Mouse (Mus musculus) lung, postnatal 25 days (tissue): ENCODE measurements around the gene Gas2l1.
"Not testable (repeated sequence)": the region's sequence is repeated elsewhere in the genome, so short reads cannot be mapped to it uniquely, and the experiment has no call there.

Experiments
- DNase-seq: peaks from one replicate; pipeline ENCODE4 v3.0.0; 2022; ENCODE audit warnings: low spot score

Gene Gas2l1

DNA sequence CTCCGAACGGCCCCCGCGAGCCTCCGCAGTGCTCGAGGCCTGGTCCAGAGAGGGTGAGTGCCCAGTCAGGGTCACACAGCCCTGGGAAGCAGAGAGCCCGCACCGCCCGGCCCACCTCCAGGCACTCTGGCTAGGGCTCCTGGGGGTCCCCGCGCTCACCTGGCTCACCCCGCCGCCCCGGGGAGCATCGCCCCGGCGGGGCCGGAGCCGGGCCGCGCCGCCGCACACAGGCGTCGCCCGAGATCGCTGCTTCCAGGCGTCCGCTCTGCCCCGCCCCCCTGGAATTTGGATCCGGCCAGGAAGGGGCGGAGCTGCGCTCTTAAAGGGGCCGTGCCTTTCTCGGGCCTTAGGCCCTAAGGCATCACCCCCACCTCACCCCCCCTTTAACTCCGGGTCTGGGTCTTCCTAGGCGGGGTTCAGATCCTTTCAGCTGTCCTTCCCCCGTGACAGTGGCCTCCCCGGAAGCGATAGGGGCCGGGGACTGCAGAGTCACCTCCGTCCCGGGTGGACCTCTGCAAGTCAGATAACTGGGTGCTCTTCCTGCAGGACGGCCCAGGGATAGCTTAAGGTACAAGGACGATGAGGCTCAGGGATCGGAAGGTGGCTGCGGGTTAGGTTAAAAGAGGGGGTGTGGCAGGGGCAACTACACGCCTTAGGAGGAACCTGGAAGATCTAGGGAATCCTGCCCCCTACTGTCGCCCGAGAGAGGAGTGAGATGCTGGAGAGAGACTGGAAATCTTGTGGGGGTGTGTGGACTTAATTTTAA lies at the start of gene Gas2l1:
Gas2l1 (minus strand) TSS at position 272 of the 766 bp plus-strand sequence.
- peak; percentile 90 for DNase-seq

DNA sequence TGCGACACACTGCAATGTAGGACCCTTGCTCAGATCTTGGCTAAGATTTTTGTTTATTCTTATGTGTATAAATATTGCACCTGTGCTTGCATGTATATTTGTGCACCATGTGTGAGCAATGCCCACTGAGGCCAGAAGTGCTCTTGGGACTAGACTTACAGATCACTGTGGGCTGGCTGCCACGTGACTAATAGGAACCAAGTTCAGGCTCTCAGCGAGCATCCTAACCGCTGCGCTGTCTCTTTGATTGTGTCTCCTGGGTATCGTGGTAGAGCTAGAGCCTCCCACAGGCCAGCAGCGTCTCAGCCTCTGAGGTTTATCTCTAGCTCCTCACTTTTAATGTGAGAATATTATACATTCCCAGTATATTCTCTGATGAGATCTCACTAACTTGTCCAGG lies 48.5 kb upstream of the Gas2l1 start:
- DNase-seq, result no peak

DNA sequence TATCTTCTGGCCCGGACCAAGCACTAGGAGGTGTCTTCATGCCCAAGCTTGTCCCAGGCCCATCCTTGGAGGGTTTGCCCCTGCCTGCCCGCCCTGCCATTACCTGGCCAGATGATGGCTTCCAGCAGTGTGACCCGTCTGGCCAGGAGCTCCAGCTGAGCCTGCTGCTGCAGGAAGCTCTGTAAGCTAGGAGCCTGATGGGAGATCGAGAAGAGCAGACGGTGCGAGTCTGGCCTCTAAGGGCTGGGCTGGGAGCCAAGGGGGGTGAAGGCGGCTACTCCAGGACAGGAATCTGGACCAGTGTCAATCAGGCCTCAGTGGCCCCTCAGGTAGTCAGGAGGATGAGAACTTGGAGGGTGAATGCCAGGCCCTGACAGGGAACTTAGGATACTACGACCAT lies 44.3 kb upstream of the Gas2l1 start:
- DNase-seq, result no peak

DNA sequence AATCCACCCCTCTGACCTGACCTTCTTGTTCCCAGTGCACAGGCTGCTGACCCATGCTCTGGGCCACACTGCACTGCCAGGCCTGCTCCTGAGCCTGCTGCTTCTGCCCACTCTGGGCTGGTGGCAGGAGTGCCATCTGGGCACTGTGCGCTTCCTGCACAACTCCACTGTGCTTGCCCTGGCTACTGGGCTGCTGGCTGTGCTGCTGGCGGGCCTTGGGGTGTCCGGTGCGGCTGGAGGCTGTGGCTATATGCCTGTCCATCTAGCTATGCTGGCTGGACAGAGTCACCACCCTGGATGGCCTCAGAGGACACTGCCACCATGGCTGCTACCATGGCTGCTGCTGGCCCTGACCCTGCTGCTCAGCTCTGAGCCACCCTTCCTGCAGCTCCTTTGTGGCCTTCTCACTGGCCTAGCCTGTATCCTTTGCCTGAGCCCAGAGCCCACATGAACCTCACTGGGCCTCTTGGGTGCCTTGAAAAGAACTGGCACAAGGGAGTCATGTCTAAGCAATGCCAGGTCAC lies 38.9 kb upstream of the Gas2l1 start:
- DNase-seq, result no peak

DNA sequence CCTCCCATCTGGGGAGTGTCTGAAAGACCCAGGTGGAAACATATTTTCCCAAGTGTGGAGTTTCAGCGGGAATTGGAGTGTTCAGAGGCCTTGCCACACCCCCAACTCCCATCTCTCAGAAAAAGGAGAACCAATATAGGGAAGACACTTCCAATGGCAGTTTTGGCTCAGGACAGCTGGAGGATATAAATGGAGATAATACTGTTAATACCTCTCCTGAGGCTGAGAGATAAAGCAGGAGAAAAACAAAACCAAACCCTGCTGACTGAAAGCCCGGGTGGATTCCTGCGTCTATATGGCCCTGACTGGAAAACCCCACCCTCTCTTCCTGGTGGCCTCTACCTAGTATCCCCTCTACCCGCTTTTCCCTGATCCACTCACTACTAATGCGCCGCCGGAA lies 37.3 kb upstream of the Gas2l1 start:
- DNase-seq, result no peak

DNA sequence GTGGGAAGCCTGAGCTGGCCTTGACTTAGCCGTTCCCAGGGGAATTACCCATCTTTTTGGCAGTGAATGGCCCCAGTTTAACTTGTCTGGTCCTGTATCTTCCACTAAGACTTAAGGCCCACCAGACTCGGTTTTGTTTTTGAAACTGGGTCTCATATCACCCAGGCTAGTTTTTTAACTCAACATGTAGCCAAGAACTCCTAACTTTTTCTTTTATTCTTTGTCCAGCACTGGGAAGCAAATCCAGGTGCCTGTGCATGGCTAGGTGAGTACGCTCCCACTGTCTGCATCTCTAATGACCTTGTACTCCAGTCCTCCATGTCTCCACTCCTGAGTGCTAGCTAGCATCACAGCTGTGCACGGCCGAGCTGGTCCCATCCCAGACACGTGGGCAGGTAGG lies 36.5 kb upstream of the Gas2l1 start:
- no peak for DNase-seq

DNA sequence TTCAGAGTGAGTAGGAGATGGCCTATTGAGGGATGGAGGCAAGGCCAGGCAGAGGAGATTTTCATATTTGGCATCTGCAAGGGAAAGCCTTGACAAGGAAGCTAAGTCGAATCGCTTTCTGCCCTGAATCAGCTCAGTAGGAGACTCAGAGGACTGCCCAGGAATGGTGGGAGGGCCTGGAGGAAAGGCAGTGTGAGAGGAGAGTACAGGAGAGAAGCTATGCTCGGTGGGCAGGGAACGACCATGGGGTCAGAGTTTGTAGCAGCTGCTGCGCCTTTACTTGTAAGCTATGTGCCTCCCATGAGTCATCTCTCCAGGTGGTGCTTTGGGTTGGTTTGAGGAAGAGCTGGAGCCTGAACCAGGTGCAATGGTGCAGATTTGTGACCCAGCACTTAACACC lies 35.7 kb upstream of the Gas2l1 start:
- DNase-seq, result no peak

DNA sequence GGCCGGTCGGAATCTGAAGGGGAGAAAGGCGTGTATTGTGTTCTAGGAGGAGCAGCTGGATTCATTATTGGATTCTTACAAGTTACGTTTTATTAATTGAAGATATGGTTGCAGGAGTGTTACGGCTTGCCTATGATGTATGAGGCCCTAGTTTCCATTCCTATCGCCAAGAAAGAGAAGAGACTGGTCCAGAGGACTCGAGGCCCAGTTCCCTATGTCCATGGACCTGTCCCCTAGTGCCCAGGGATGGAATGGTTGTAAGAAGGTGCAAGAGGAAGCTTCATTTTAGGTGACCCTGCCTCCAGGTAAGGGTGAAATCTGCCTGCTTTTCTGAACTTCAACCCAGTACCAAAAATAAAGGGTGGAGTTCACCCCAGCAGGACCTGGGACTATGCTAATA lies 35.2 kb upstream of the Gas2l1 start:
- no peak for DNase-seq

DNA sequence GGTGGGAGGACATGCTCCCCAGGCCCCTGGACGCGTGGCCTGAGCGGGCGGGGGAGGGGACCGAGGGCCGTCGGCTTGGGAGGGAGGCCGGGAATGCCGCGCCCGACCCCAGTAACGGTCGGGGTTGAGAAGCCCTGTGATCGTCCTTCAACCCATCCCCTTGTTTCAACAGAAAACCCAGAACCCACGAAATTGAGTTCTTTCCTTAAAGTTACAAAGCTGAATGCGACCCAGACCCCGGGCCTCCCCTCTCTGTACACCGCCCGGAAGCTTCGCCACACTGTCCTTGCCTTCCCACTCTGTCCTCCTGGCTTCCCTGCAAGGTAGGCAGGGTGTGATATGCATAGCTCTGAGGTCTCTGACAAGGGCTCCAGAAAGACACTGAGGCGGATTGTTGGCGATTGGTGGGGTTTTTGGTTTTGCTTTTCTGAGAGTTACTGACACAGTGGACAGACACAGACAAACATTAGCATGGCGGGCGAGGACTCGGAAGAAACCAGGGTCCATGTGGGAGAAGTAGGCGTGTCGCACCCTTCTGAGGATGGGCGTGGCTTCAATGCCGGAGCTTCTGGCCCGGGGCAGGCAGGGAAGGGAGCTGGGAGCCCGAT lies 34.6 kb upstream of the Gas2l1 start:
- peak; percentile 88 for DNase-seq

DNA sequence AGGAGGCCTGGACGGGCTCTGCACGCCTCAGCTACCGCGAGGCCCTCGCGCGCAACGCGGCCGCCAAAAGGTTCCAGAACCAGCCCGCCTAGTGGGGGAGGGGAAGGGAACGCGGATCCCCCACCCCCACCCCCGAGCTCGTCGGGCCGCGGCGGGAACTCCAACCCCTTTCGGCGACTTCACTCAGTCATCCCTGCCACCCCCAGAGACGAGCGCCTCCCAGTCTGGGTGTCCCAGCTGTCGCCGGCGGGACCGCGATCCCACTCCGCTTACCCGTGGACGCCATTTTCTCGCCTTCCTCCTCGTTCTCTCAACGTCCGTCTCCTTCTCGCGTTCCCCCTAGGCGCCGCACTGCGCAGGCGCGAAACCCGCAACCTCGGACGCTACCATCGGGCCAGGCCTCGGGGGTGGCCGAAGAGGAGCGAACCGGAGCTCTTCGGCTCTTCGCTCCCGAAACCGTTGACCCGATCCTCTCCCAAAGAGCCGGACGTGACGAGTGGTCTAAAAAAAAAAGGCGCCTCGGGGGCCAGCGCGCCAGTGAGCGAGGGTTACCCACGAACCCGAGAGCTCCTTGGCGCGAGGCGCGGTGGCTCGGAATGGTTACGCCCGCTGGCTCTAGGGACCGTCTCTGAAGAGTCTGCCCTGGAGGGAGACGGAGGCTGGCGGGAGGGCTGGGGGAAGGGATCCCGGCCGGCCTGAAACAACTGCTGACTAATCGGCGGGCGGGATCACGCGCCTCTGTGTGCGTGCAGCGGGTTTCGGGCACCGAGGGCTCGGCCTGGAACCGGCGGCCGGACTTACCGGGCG lies 33.8 kb upstream of the Gas2l1 start, which contains the start of the genes Rhbdd3 and Ewsr1:
Rhbdd3 (plus strand) TSS at position 191 of the 807 bp plus-strand sequence.
Ewsr1 (minus strand) TSS at position 531 of the 807 bp plus-strand sequence.
- DNase-seq, result peak; percentile 96

DNA sequence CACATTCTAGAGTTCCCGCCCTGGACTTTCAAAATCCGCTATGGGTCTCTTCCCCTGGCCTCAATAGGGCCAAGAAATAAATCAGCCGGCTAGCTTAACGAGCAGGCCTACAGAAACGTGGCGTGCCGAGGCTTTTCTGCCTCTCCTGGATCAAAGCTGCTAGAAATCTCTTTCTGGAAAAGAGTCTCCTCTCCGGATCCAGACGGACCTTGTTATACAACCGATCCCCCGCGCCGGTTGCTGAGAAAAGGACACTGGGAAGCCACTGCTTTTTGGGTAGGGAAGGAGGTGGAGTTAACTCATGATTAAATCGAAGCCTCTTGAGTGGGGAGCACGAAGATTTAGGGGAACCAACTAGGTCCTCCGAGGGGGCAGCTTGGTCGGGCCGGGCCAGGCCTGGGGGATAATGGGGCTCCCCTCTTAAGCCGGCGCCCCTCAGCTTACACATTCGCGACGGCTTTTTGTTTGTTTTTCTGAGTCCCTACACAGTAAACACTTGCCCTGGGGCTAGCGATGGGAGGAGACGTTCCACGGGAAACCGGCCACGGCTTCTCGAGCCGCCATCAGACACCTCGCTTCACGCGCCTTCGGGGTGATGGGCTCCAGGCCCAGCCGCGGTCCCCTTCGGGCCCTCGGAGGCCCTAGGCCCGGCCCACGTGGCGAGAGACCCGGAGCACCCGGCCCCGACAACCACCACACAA lies 33.1 kb upstream of the Gas2l1 start:
- peak; percentile 42 for DNase-seq

DNA sequence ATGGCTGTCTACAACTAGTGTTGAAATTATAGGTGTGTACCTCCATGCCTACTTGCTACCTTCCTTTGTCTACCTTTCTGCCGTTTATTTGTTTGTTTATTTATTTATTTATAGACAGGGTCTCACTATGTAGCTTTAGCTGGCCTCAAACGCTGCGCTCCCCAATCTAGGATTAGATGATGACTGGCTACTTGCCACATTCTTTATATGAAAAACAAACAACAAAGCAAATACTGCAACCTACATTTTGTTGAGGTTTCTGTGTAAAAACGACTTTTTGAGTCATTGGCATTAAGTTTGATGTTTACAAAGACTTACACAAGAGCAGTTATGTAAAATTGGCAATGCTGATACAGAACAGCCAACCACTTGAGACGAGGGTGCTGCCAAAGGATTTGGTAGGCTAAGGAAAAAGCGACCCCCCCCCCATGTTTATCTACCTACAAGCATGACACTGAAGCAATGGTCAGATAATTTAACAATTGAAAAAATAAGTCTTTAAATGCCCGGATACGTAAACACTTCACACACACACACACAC lies 31.4 kb upstream of the Gas2l1 start:
- DNase-seq, result no peak

DNA sequence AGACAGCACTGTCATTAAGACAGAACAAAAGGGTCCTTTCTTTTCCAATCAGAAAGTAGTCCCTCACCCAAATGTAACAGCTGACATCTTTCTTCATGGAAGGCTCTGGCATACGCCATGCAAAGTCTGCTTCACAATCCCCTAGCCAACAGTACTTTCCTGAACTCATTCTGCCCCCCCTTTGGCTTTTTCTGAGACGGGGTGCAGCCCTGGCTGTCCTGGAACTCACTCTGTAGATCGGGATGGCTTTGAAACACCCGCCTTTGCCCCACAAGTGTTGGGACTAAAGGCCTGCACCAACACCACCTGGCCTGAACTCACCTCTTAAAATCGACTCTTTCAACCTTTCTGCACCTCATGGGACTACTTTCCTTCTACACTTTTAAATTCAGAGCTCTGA lies 30.8 kb upstream of the Gas2l1 start:
- DNase-seq, result no peak

DNA sequence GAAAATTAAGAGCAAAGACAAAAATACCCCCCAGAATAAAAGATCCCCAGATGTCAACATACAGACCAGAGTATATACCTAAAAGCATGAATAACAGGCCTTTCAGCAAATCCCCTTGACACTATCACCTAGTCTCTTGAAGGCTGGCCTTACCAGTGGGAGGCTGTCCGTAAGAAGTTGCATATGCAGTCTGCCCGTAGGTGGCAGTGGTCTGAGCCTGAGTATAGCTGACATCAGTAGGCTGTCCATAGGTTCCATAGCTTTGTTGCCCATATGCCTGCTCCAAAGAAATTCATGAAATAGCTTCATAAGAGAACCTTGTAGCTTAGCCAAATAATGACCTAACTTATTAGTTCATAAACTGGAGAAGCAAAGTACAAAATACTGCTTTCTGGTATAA lies 26.6 kb upstream of the Gas2l1 start:
- peak; percentile 14 for DNase-seq

DNA sequence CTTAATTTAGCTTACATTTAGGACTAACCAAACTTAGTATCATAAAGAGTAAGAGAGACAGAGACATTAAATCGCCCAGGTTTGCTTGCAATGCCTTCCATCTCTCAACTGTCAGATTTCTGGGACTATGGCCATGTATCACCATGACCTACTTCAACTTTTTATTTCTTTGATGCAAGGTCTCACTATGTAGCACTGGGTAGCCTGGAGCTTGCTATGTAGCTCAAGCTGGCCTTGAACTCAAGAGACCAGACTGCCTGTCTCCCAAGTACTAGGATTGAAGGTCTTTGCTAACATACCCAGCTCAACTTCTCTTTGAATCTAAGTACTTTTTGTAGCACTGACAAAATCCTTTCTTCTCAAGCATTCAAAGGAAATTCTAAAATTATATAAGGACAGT lies 24.0 kb upstream of the Gas2l1 start:
- DNase-seq, result no peak

DNA sequence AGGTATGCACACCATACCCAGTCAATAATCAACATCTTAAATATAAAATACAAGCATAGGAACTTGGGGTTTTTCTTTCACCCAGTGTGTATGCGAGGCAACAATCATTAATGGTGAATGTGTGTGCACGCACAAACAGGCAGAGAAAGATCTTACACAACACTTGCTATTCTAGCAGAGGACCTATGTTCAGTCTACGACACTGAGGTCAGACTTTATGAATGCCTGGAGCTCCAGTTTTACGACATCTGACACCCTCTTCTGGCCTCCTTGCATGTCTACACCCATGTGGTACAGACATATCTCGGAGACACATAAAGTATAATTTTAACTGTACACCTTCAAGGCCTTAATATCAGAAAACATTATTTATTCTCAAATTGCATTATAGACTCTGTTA lies 11.7 kb upstream of the Gas2l1 start:
- DNase-seq, result not testable (repeated sequence)

DNA sequence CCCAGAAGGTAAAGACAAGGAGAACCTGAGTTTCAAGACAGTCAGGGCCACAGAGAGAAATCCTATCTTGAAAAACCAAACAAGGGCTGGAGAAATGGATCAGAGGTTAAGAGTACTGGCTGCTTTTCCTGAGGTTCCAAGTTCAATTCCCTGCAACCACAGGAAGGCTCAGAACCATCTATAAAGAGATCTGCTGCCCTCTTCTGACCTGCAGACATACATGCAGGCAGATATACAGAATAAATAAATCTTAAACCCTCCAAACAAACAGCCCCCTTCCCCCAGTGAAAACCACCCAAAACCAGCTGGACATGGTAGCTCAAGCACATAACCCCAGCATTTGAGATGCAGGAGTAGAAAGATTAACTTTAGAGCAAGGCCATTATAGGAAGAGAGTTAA lies 10.6 kb upstream of the Gas2l1 start:
- no peak for DNase-seq

DNA sequence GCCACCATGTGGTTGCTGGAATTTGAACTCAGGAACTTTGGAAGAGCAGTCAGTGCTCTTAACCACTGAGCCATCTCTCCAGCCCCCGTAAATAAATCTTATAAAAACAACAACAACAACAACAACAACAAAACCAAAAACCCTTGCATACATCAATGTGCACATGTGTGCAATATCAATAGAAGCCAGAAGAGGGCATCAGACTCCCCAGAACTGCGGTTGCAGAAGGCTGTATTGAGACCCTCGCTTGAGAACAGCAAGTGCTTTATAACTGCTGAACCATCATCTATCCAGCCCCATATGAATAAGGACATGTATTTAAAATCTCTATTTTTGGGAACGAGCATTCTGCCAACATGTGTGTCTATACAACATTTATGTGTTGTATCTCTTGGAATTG lies 9.8 kb upstream of the Gas2l1 start:
- peak; percentile 17 for DNase-seq

DNA sequence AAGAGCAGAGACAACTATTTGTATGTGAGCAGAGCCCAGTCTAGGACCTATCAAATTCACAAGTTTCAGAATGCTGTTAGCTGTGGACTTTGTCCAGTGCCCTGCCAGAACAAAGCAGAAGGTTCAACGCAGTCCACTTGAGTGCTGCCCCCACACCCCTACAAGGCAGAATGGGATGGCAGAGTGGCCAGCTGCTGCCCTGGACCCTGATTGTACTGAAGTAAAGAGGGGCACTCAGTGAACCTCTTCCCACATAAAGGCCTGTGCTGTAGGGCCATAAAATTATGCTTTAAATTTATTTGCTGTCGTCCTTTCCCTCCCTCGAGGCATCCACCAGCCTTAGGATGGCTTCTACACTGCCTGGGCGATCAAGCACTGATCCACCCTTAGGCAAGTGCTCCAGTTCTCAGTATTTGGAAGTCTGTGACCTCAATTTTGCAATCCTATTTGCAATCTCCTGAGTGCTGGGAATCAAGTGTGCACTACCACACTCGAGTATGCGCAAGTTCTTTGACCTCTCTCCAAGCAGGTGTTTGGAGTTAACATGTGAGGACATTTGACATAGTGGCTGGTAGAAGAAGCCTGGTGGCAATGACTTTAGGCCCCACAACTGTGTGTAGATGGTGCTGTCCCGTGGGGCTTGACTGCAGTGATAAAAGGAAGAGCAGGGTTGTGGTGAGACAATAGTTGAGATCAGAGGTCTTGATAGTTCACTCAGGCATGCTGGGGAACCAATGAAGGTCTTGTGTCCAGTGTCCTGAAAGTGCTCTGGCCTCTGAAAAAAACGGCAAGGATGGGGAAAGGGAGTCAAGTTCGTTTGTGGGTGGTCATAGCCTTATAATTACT lies 3.2 kb upstream of the Gas2l1 start:
- DNase-seq, result peak; percentile 73

DNA sequence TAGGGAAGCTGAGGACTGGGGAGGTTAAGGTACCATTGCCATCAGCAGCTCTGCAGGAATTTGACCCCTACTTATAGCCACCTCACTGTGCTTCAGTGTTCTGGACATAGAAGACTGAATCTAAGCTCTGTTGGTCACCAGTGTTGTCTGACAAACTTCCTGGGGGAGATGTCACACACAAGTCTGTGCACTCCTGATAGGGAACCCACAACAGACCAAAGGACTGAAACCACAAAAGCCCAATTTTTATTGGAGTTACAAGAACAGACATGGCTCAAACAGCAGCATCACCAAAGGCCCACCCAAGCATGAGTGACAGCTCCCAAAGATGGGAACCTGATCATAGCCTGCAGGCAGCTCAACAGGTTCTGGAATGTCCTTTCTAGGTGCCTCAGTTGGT lies 1.9 kb upstream of the Gas2l1 start:
- DNase-seq, result no peak
